Mouse (Mus musculus) left cerebral cortex, adult 11 months (tissue): ENCODE measurements around the gene Apoc4.

Source experiments
- DNase-seq: peaks from one replicate; pipeline ENCODE4 v3.0.0; 2022; ENCODE audit warnings: low spot score

Gene Apoc4

GRCm38 (mm10) chr7:19681202-19681694, at the start of gene Apoc4, which contains the start of gene Gm44805:
TSS of gene Apoc4 (minus strand) at chr7:19681479.
TSS of gene Gm44805 (minus strand) at chr7:19681423.
- DNase-seq: no peak

- DNase-seq: no peak
Observed at GRCm38 (mm10) chr7:19726541-19726940, 45.3 kb upstream of the Apoc4 start.

- DNase-seq: no peak
Observed at GRCm38 (mm10) chr7:19724167-19724566, 42.9 kb upstream of the Apoc4 start.

GRCm38 (mm10) chr7:19722754-19723195, 41.5 kb upstream of the Apoc4 start:
- DNase-seq: no peak

- DNase-seq: no peak
Observed at GRCm38 (mm10) chr7:19719200-19719599, 37.9 kb upstream of the Apoc4 start.

GRCm38 (mm10) chr7:19718297-19718952, 37.1 kb upstream of the Apoc4 start:
- no peak for DNase-seq

- DNase-seq: no peak
Observed at GRCm38 (mm10) chr7:19717346-19717745, 36.1 kb upstream of the Apoc4 start.

- DNase-seq: no peak
Observed at GRCm38 (mm10) chr7:19716822-19717221, 35.5 kb upstream of the Apoc4 start.

GRCm38 (mm10) chr7:19716055-19716682, 34.9 kb upstream of the Apoc4 start:
- DNase-seq: no peak

GRCm38 (mm10) chr7:19715239-19716054, 34.2 kb upstream of the Apoc4 start, which contains the start of gene Tomm40:
TSS of gene Tomm40 (minus strand) at chr7:19715438.
- DNase-seq: peak; percentile 100

GRCm38 (mm10) chr7:19714836-19715235, 33.6 kb upstream of the Apoc4 start:
- DNase-seq: no peak

GRCm38 (mm10) chr7:19713598-19713997, 32.3 kb upstream of the Apoc4 start:
- no peak for DNase-seq

GRCm38 (mm10) chr7:19713196-19713595, 31.9 kb upstream of the Apoc4 start:
- DNase-seq: no peak

GRCm38 (mm10) chr7:19712414-19712813, 31.1 kb upstream of the Apoc4 start:
- DNase-seq: no peak

GRCm38 (mm10) chr7:19710650-19711049, 29.4 kb upstream of the Apoc4 start:
- no peak for DNase-seq

- DNase-seq: no peak
Observed at GRCm38 (mm10) chr7:19705271-19705670, 24.0 kb upstream of the Apoc4 start.

- DNase-seq: no peak
Observed at GRCm38 (mm10) chr7:19704475-19704874, 23.2 kb upstream of the Apoc4 start.

- no peak for DNase-seq
Observed at GRCm38 (mm10) chr7:19702859-19703555, 21.7 kb upstream of the Apoc4 start.

- DNase-seq: no peak
Observed at GRCm38 (mm10) chr7:19701069-19701761, 19.9 kb upstream of the Apoc4 start.

GRCm38 (mm10) chr7:19700299-19701068, 19.2 kb upstream of the Apoc4 start:
- DNase-seq: no peak

GRCm38 (mm10) chr7:19699827-19700148, 18.5 kb upstream of the Apoc4 start:
- DNase-seq: no peak
